8 mouse cellular contexts compared by ENCODE assay signal in genomic region chr2:153609548-153609947, GRCm38 (mm10). TPM values are rescaled to one million over a fixed set of nuclear protein-coding genes. Genes with fewer than 3 reads are reported as not detected.
DNase-seq lines count a peak whose midpoint lies in the region; ATAC-seq and TF ChIP-seq lines count a peak whose summit lies in the region.

No protein-coding gene starts in this region.

- peaks cover 17% of the 10 kb centered on the region for H3K4me1 ChIP-seq in hindbrain, embryonic 16.5 days (ENCODE audit: control insufficient read depth, insufficient read depth, low read depth, low read length)

- no peak overlapping the region for H3K9ac ChIP-seq in hindbrain, embryonic 16.5 days (ENCODE audit: low read depth, low read length)

- 9% methylated on average over 9 of the region's 9 CpGs for WGBS in hindbrain, embryonic 16.5 days

- no peaks in the 10 kb centered on the region for H3K9me3 ChIP-seq in hindbrain, embryonic 16.5 days (ENCODE audit: control insufficient read depth, low read length)

- no peak overlapping the region for H3K4me2 ChIP-seq in hindbrain, embryonic 16.5 days (ENCODE audit: low read length)

- H3K4me3 ChIP-seq in gastrocnemius, adult 2 months = no peak overlapping the region
- no peak overlapping the region for H3K4me3 ChIP-seq in hindbrain, embryonic 16.5 days (ENCODE audit: low read length)

- peak; percentile 61 for ATAC-seq in common myeloid progenitor, adult 5-6 weeks (replicated peaks; ENCODE audit: low read depth, poor library complexity, severe bottlenecking)
- ATAC-seq in hindbrain, embryonic 16.5 days = peak; percentile 77

- intact Hi-C loops in gastrocnemius, adult 2 months (cut with DNase I) = no loop called here

- H3K27ac ChIP-seq in gastrocnemius, adult 2 months = 0 out of 2 replicates have a peak overlapping the region, but pooled peaks have one; percentile 24
- H3K27ac ChIP-seq in hindbrain, embryonic 16.5 days (ENCODE audit: low read depth, low read length) = 0 out of 2 replicates have a peak overlapping the region, but pooled peaks have one; percentile 2

- TF ChIP-seq CTCF in gastrocnemius, adult 2 months (IDR thresholded peaks at IDR 0.05) = peak; percentile 89

- no peaks in the 10 kb centered on the region for H3K27me3 ChIP-seq in hindbrain, embryonic 16.5 days (replicated peaks; ENCODE audit: control insufficient read depth, insufficient read depth, low read length)

- peak; percentile 66 for DNase-seq in WW6 (ENCODE audit: low read depth, low spot score)
- peak; percentile 90 for DNase-seq in gastrocnemius, adult 2 months
- DNase-seq in left cerebral cortex, adult 18-20 months (ENCODE audit: low spot score in 2 of 2) = peak; percentile 81 to 83
- peak; percentile 92 for DNase-seq in lung, postnatal 4 days
- peak; percentile 89 to 91 for DNase-seq in right cerebral cortex, postnatal 10 days (ENCODE audit: low spot score in 2 of 2)
- DNase-seq in urinary bladder, postnatal 25 days (ENCODE audit: low spot score) = peak; percentile 66

- H3K36me3 ChIP-seq in hindbrain, embryonic 16.5 days (ENCODE audit: control insufficient read depth, insufficient read depth, low read length) = no peaks in the 10 kb centered on the region

RNA-seq across cellular contexts. Expression of gene Commd7, which starts 23.0 kb away (rescaled TPM):
- 28.0 and 33.3 TPM in 2 replicates for total RNA-seq in common myeloid progenitor, adult 5-6 weeks (2017)
- total RNA-seq in gastrocnemius, adult 2 months (2021) = 10 to 100 TPM in 1 of 2 experiments, 1 to 10 TPM in 1; 8.1 to 11.9 TPM
- polyA plus RNA-seq in hindbrain, embryonic 16.5 days (2015; fragmentation: Nextera tagmentation; extraction: Ambion mirVana) = 93.4 and 94.7 TPM in 2 replicates
- 10 to 100 TPM; 28.7 to 30.3 TPM for total RNA-seq in left cerebral cortex, adult 18-20 months (2021)

RNA-seq across cellular contexts. Expression of gene Dnmt3b, which starts 39.7 kb away (rescaled TPM):
- 28.5 and 29.9 TPM in 2 replicates for total RNA-seq in common myeloid progenitor, adult 5-6 weeks (2017)
- total RNA-seq in gastrocnemius, adult 2 months (2021) = under 1 TPM; 0.56 to 0.89 TPM
- polyA plus RNA-seq in hindbrain, embryonic 16.5 days (2015; fragmentation: Nextera tagmentation; extraction: Ambion mirVana) = 3.1 and 4.2 TPM in 2 replicates
- under 1 TPM; 0.47 to 0.58 TPM for total RNA-seq in left cerebral cortex, adult 18-20 months (2021)

Comparison
In these comparisons a context has a peak if more than half of its experiments do, and no peak if none do; other contexts are left out.
1. RNA of gene Dnmt3b, which starts 39.7 kb away (total RNA-seq): 28.5 to 29.9 TPM in common myeloid progenitor, adult 5-6 weeks; 0.56 to 0.89 TPM in gastrocnemius, adult 2 months and 0.47 to 0.58 TPM in left cerebral cortex, adult 18-20 months; every median in the first group is over 10 times any median in the second.
2. Peak in every context shown above with its lines, with median percentiles within 50 percentile points of each other: DNase-seq.